Mouse (Mus musculus): Measurements from ENCODE around the gene Slc46a1. TPM values are rescaled to one million over a fixed set of nuclear protein-coding genes. Genes with fewer than 3 reads are reported as not detected.

Slc46a1 gene
- polyA plus RNA-seq, 2 experiments from 2014 or later: 1.0 to 1.4 TPM

GRCm38 (mm10) chr11:78505430-78505829 lies 39.9 kb downstream of the Slc46a1 start:
- ATAC-seq: no peak

DNA sequence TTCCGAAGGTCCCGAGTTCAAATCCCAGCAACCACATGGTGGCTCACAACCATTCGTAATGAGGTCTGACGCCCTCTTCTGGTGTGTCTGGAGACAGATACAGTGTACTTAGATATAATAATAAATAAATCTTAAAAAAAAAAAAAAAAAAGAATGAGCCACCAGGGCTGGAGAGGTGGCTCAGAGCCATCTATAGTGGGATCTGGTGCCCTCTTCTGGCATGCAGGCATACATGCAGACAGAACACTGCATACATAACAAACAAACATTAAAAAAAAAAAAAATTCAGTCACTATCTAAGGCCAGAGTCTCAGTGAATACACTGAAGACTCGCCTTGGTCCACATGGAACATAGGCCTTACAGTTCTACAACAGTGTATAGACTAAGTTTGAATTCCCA lies 43.7 kb downstream of the Slc46a1 start:
- ATAC-seq: no peak

GRCm38 (mm10) chr11:78512025-78512957 lies 46.8 kb downstream of the Slc46a1 start, which contains the start of the genes Tmem199 and Poldip2:
TSS of gene Tmem199 (minus strand) at chr11:78512172.
TSS of gene Poldip2 (plus strand) at chr11:78512193.
- peak; percentile 87 for ATAC-seq

GRCm38 (mm10) chr11:78513106-78513790 lies 47.8 kb downstream of the Slc46a1 start:
- no peak for ATAC-seq

- no peak for ATAC-seq
Observed at GRCm38 (mm10) chr11:78515549-78516325, 50.2 kb downstream of the Slc46a1 start.

- no peak for ATAC-seq
Observed at GRCm38 (mm10) chr11:78518931-78519330, 53.4 kb downstream of the Slc46a1 start.

Other genes starting within 250 kb of the Slc46a1 start
- 100 to 1,000 TPM; 102 to 108 TPM for gene Sdf2, start 220.0 kb upstream of the Slc46a1 start, polyA plus RNA-seq (2017; shearing (Covaris generic))
- gene Supt6, start 219.7 kb upstream of the Slc46a1 start, polyA plus RNA-seq (2017; shearing (Covaris generic)): 10 to 100 TPM; 14.4 to 18.0 TPM
- gene 2610507B11Rik, start 203.9 kb upstream of the Slc46a1 start, polyA plus RNA-seq (2017; shearing (Covaris generic)): 10 to 100 TPM; 21.1 to 38.7 TPM
- 1 to 10 TPM in 1 of 2 experiments, under 1 TPM in 1; 0.65 to 1.2 TPM for gene BC030499, start 174.9 kb upstream of the Slc46a1 start, polyA plus RNA-seq (2017; shearing (Covaris generic))
- gene Spag5, start 164.2 kb upstream of the Slc46a1 start, polyA plus RNA-seq (2017; shearing (Covaris generic)): 1 to 10 TPM; 7.3 to 7.4 TPM
- gene Aldoc, start 142.7 kb upstream of the Slc46a1 start, polyA plus RNA-seq (2017; shearing (Covaris generic)): 1 to 10 TPM; 5.6 to 8.6 TPM
- gene Pigs, start 137.3 kb upstream of the Slc46a1 start, polyA plus RNA-seq (2017; shearing (Covaris generic)): 10 to 100 TPM; 43.6 to 66.6 TPM
- 10 to 100 TPM; 17.0 to 17.6 TPM for gene Unc119, start 122.2 kb upstream of the Slc46a1 start, polyA plus RNA-seq (2017; shearing (Covaris generic))
- not detected for gene Foxn1, start 79.1 kb upstream of the Slc46a1 start, polyA plus RNA-seq (2017; shearing (Covaris generic))
- gene Slc13a2, start 43.5 kb upstream of the Slc46a1 start, polyA plus RNA-seq (2017; shearing (Covaris generic)): not detected
- 1 to 10 TPM; 1.0 to 1.7 TPM for gene Sarm1, start 32.1 kb downstream of the Slc46a1 start, polyA plus RNA-seq (2017; shearing (Covaris generic))
- not detected for gene Vtn, start 33.4 kb downstream of the Slc46a1 start, polyA plus RNA-seq (2017; shearing (Covaris generic))
- gene Sebox, start 37.8 kb downstream of the Slc46a1 start, polyA plus RNA-seq (2017; shearing (Covaris generic)): not detected
- gene Tmem199, start 46.5 kb downstream of the Slc46a1 start, polyA plus RNA-seq (2017; shearing (Covaris generic)): 10 to 100 TPM; 47.9 to 58.6 TPM
- 10 to 100 TPM; 11.2 to 12.9 TPM for gene Poldip2, start 46.5 kb downstream of the Slc46a1 start, polyA plus RNA-seq (2017; shearing (Covaris generic))
- 10 to 100 TPM; 12.1 to 14.6 TPM for gene Tnfaip1, start 70.6 kb downstream of the Slc46a1 start, polyA plus RNA-seq (2017; shearing (Covaris generic))
- gene Ift20, start 70.7 kb downstream of the Slc46a1 start, polyA plus RNA-seq (2017; shearing (Covaris generic)): 100 to 1,000 TPM; 114 to 134 TPM
- gene Tmem97, start 85.1 kb downstream of the Slc46a1 start, polyA plus RNA-seq (2017; shearing (Covaris generic)): 10 to 100 TPM; 23.3 to 28.4 TPM
- 10 to 100 TPM; 23.8 to 30.5 TPM for gene Nlk, start 231.7 kb downstream of the Slc46a1 start, polyA plus RNA-seq (2017; shearing (Covaris generic))

Data from activated CD4-positive, CD25-positive, alpha-beta regulatory T cell, adult 4 months (primary cell).